Mouse (Mus musculus) lung, adult 2 months (tissue): ENCODE measurements around the gene C6.

Source experiments
- CTCF ChIP-seq: fragments of 200-500 bp; IDR thresholded peaks from 2 replicates; pipeline ENCODE4 v1.5.1; 2011; ENCODE audit warnings: mild to moderate bottlenecking, low read length, control low read depth; ENCODE audit not compliant: insufficient read depth
- POLR2A ChIP-seq: fragments of 200-500 bp; IDR thresholded peaks from 2 replicates; pipeline ENCODE4 v1.6.1; 2011; ENCODE audit warnings: low read depth, mild to moderate bottlenecking, control low read depth, low read length, borderline replicate concordance; ENCODE audit errors: extremely low read depth

GRCm38 (mm10) chr15:4827736-4828135 is 100.8 kb downstream of the C6 start:
- TF ChIP-seq CTCF (no peak), POLR2A (no peak)
